Mouse (Mus musculus) limb, embryonic 13.5 days (tissue): Measurements from ENCODE around the gene Mlph. TPM values are rescaled to one million over a fixed set of nuclear protein-coding genes. Genes with fewer than 3 reads are reported as not detected.

ENCODE experiments used
- ATAC-seq: fragments of 200-750 bp; cut with Nextera tagmentation; 2 replicates; pipeline ENCODE4 v1.8.0; 2017; ENCODE audit warnings: low read depth, moderate number of reproducible peaks, moderate TSS enrichment; ENCODE audit not compliant: low FRiP score
- H3K27ac ChIP-seq: fragments of 300-500 bp; sonication (generic); 2 replicates; pipeline ENCODE4 v1.5.1; 2015; ENCODE audit warnings: inconsistent platforms, mild to moderate bottlenecking, moderate library complexity
- H3K27me3 ChIP-seq: fragments of 300-500 bp; sonication (generic); 2 replicates; pipeline ENCODE4 v1.6.1; 2015; ENCODE audit warnings: mild to moderate bottlenecking, inconsistent platforms
- H3K36me3 ChIP-seq: fragments of 300-500 bp; sonication (generic); 2 replicates; pipeline ENCODE4 v1.6.1; 2015; ENCODE audit warnings: inconsistent platforms, mild to moderate bottlenecking, moderate library complexity
- H3K4me1 ChIP-seq: fragments of 300-500 bp; sonication (generic); 2 replicates; pipeline ENCODE4 v1.6.1; 2015; ENCODE audit warnings: inconsistent platforms
- H3K4me2 ChIP-seq: fragments of 300-500 bp; sonication (generic); replicated peaks from 2 replicates; pipeline ENCODE4 v1.6.1; 2015; ENCODE audit warnings: inconsistent platforms, mild to moderate bottlenecking, moderate library complexity
- H3K4me3 ChIP-seq: fragments of 300-500 bp; sonication (generic); 2 replicates; pipeline ENCODE4 v1.5.1; 2015; ENCODE audit warnings: moderate library complexity, mild to moderate bottlenecking, inconsistent platforms
- H3K9ac ChIP-seq: fragments of 300-500 bp; sonication (generic); 2 replicates; pipeline ENCODE4 v1.6.1; 2015; ENCODE audit warnings: mild to moderate bottlenecking, inconsistent platforms
- H3K9me3 ChIP-seq: fragments of 300-500 bp; sonication (generic); 2 replicates; pipeline ENCODE4 v1.6.1; 2016; ENCODE audit warnings: inconsistent platforms
- WGBS: fragments of 180-500 bp; shearing (Covaris S2); methylation state at CpG from one replicate; pipeline ENCODE4 v1.1.7; 2015; 5-methylcytosine and 5-hydroxymethylcytosine counted together
- polyA plus RNA-seq: library from polyadenylated mRNA; unstranded; fragments of >200 nt; fragmentation: Nextera tagmentation; extraction: Ambion mirVana; gene quantifications from 2 replicates; pipeline ENCODE4 v1.2.1, GENCODE M21; 2015

The Mlph gene
- 0.37 and 0.87 TPM in 2 replicates for polyA plus RNA-seq

GRCm38 (mm10) chr1:90914948-90915569, at the start of gene Mlph:
Gene Mlph, plus strand, starts transcription at chr1:90915085.
- ATAC-seq = peak; percentile 28; the same call in 1 of the 2 replicates
- H3K4me3 ChIP-seq = peak within 1 kb of the TSS; percentile 22
- peaks cover 19% of the 10 kb centered on the region for H3K4me1 ChIP-seq
- no peaks in the 10 kb centered on the region for H3K36me3 ChIP-seq
- no peak within 1 kb of the TSS for H3K27ac ChIP-seq
- peak within 1 kb of the TSS; percentile 60 for H3K4me2 ChIP-seq
- peak within 1 kb of the TSS; percentile 39; the same call in 1 of the 2 replicates for H3K9ac ChIP-seq
- H3K9me3 ChIP-seq = peaks cover 12% of the 10 kb centered on the region
- WGBS = 5% methylated on average over 18 of the region's 18 CpGs
- H3K27me3 ChIP-seq = peaks cover 9% of the 10 kb centered on the region; the same call in 1 of the 2 replicates

GRCm38 (mm10) chr1:90866734-90867133, 48.2 kb upstream of the Mlph start:
- WGBS = 82% methylated on average over 7 of the region's 7 CpGs
- H3K27ac ChIP-seq = no peak overlapping the region
- no peaks in the 10 kb centered on the region for H3K9me3 ChIP-seq
- H3K4me1 ChIP-seq = no peaks in the 10 kb centered on the region
- H3K27me3 ChIP-seq = no peaks in the 10 kb centered on the region
- ATAC-seq = no peak
- no peak overlapping the region for H3K4me3 ChIP-seq
- no peak overlapping the region for H3K4me2 ChIP-seq
- no peaks in the 10 kb centered on the region for H3K36me3 ChIP-seq
- no peak overlapping the region for H3K9ac ChIP-seq

DNA sequence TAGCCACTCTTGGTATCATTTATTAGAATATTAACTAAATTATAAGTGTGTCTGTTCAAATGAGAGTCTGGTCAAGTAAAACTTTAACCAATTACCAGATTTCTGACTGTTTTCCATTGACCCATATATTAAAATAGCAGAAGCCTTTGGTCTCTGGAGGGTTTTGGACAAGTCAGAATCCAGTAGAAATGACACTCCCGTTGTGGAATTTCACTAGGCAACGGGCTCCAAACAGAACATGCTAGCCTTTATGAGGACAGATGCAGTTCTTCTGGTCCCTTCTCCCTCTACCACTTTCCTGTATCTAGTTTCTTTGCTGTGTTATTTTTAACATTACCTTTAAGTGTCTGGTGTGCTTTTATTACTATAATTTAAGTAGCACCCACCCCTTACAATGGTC, 44.3 kb upstream of the Mlph start:
- no peaks in the 10 kb centered on the region for H3K36me3 ChIP-seq
- H3K4me3 ChIP-seq = no peak overlapping the region
- H3K9me3 ChIP-seq = peaks cover 3% of the 10 kb centered on the region; the same call in 1 of the 2 replicates
- H3K27me3 ChIP-seq = no peaks in the 10 kb centered on the region
- ATAC-seq = no peak
- H3K4me1 ChIP-seq = peaks cover 7% of the 10 kb centered on the region
- H3K4me2 ChIP-seq = no peak overlapping the region
- WGBS = 71% methylated on average over 2 of the region's 2 CpGs
- no peak overlapping the region for H3K9ac ChIP-seq
- H3K27ac ChIP-seq = no peak overlapping the region

DNA sequence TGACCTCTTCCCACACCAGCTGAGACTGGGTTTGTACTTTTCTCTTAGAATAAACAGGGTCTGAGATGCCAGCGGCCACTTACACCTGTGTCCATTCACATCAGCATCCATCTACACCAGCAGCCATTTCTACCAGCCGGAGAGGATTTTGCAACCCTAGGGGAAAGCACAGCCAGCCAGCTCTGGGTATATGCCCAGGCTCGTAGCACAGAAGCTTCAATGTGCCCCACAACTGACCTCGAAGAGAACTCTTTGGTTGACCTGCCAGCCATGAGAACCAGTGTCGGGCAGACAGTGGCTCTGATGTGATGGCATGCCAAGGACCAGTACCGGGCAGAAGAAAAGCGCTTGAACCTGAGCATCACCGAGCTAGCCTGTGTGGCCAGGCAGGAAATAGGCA, 39.5 kb upstream of the Mlph start:
- Histone ChIP-seq H3K4me1 (peaks cover 11% of the 10 kb centered on the region), H3K9me3 (peaks cover 3% of the 10 kb centered on the region; the same call in 1 of the 2 replicates), H3K36me3 (no peaks in the 10 kb centered on the region), H3K4me3 (no peak overlapping the region), H3K4me2 (no peak overlapping the region), H3K27ac (no peak overlapping the region), H3K9ac (no peak overlapping the region), H3K27me3 (no peaks in the 10 kb centered on the region)
- ATAC-seq = no peak
- 81% methylated on average over 8 of the region's 8 CpGs for WGBS

GRCm38 (mm10) chr1:90875961-90876360, 38.9 kb upstream of the Mlph start:
- no peaks in the 10 kb centered on the region for H3K27me3 ChIP-seq

DNA sequence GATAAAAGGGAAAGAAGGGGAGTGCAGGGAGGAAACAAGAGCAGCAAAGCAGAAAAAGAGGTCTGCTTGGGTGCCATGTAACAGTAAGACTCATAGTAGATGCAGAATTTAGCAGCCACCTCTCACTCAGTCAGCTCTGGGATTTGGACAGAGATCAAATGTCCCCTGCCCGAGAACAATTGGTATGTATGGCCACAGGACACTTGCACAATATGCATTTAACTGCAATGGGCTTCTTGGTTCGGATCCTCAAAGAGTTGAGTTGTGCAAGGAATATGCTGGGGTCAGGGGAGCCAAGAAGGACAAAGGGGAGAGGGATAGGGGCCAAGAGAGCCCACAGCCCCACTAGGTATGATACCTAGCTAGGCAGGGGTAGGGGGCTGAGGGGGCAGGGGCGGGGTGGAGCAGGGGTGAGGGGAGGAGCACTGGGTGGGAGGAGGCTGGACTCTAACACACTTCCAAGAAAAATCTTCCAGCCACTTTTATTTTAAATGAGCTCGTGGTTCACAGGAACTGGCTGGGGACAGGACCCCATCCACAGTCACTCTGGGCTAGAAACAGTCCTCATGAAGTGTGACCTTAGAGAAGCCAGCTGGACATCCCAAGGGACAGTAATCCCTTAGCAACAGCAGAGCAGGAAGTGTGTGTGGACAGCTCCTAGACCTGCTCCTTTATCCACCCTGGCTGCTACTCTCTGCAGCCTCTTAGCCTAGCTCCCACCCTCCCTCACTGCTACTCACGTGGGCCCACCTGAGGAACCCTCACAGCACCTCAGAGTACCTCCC, 38.2 kb upstream of the Mlph start:
- WGBS = 68% methylated on average over 5 of the region's 5 CpGs
- ATAC-seq = no peak
- peaks cover 3% of the 10 kb centered on the region; the same call in 1 of the 2 replicates for H3K9me3 ChIP-seq
- H3K9ac ChIP-seq = no peak overlapping the region
- no peaks in the 10 kb centered on the region for H3K36me3 ChIP-seq
- H3K4me3 ChIP-seq = no peak overlapping the region
- no peaks in the 10 kb centered on the region for H3K27me3 ChIP-seq
- peaks cover 11% of the 10 kb centered on the region for H3K4me1 ChIP-seq
- no peak overlapping the region for H3K4me2 ChIP-seq
- no peak overlapping the region for H3K27ac ChIP-seq

More at GRCm38 (mm10) chr1:90875961-90876360, 38.9 kb upstream of the Mlph start:
- H3K9ac ChIP-seq = no peak overlapping the region
- H3K4me1 ChIP-seq = peaks cover 11% of the 10 kb centered on the region
- ATAC-seq = no peak
- H3K27ac ChIP-seq = no peak overlapping the region
- H3K36me3 ChIP-seq = no peaks in the 10 kb centered on the region
- no peak overlapping the region for H3K4me2 ChIP-seq
- H3K4me3 ChIP-seq = no peak overlapping the region
- peaks cover 3% of the 10 kb centered on the region; the same call in 1 of the 2 replicates for H3K9me3 ChIP-seq
- WGBS = 40% methylated on average over 2 of the region's 2 CpGs

GRCm38 (mm10) chr1:90885771-90886460, 29.0 kb upstream of the Mlph start:
- peaks cover 9% of the 10 kb centered on the region for H3K9me3 ChIP-seq
- no peak overlapping the region for H3K9ac ChIP-seq
- ATAC-seq = peak; percentile 85
- H3K4me1 ChIP-seq = peaks cover 18% of the 10 kb centered on the region
- H3K4me3 ChIP-seq = no peak overlapping the region
- H3K4me2 ChIP-seq = no peak overlapping the region
- no peaks in the 10 kb centered on the region for H3K36me3 ChIP-seq
- WGBS = 26% methylated on average over 6 of the region's 6 CpGs
- no peaks in the 10 kb centered on the region for H3K27me3 ChIP-seq
- peak overlapping the region; percentile 33; the same call in 1 of the 2 replicates for H3K27ac ChIP-seq

- Histone ChIP-seq H3K4me2 (no peak overlapping the region), H3K4me1 (peaks cover 26% of the 10 kb centered on the region), H3K27me3 (no peaks in the 10 kb centered on the region), H3K27ac (no peak overlapping the region), H3K9me3 (peaks cover 14% of the 10 kb centered on the region), H3K4me3 (no peak overlapping the region), H3K9ac (no peak overlapping the region), H3K36me3 (no peaks in the 10 kb centered on the region)
- ATAC-seq = no peak
- WGBS = 61% methylated on average over 3 of the region's 3 CpGs
Observed at GRCm38 (mm10) chr1:90894521-90894920, 20.4 kb upstream of the Mlph start.

- WGBS = 85% methylated on average over 3 of the region's 3 CpGs
- H3K4me3 ChIP-seq = no peak overlapping the region
- H3K9ac ChIP-seq = no peak overlapping the region
- no peaks in the 10 kb centered on the region for H3K27me3 ChIP-seq
- no peak overlapping the region for H3K4me2 ChIP-seq
- H3K4me1 ChIP-seq = peaks cover 26% of the 10 kb centered on the region
- H3K36me3 ChIP-seq = no peaks in the 10 kb centered on the region
- no peak for ATAC-seq
- peak overlapping the region; percentile 34; the same call in 1 of the 2 replicates for H3K27ac ChIP-seq
- peaks cover 13% of the 10 kb centered on the region for H3K9me3 ChIP-seq
Observed at GRCm38 (mm10) chr1:90895004-90895403, 19.9 kb upstream of the Mlph start.

DNA sequence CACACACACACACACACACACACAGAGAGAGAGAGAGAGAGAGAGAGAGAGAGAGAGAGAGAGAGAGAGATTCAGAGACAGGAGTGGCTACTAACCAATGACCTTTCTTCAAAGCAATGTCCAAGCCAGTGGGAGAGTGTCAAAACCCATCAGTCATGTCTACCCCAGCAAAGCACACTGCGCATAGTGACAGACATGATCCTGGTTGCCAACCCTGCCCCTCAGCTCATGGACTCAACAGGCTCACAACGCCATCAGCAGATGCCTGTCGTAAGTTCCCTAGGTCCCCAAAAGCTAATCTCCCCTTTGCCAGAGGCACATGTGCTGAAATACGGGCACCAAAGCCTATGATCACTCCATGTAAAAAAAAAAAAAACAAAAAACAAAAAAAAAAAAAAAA, 18.6 kb upstream of the Mlph start:
- Histone ChIP-seq H3K27ac (peak overlapping the region; percentile 64), H3K4me1 (peaks cover 37% of the 10 kb centered on the region), H3K9ac (no peak overlapping the region), H3K27me3 (no peaks in the 10 kb centered on the region), H3K9me3 (peaks cover 2% of the 10 kb centered on the region), H3K4me3 (no peak overlapping the region), H3K36me3 (no peaks in the 10 kb centered on the region), H3K4me2 (no peak overlapping the region)
- no peak for ATAC-seq
- 78% methylated on average over 4 of the region's 4 CpGs for WGBS

- H3K9ac ChIP-seq = no peak overlapping the region
- peak overlapping the region; percentile 80 for H3K27ac ChIP-seq
- ATAC-seq = peak; percentile 95
- WGBS = 26% methylated on average over 14 of the region's 14 CpGs
- H3K4me3 ChIP-seq = no peak overlapping the region
- H3K36me3 ChIP-seq = no peaks in the 10 kb centered on the region
- H3K4me2 ChIP-seq = peak overlapping the region; percentile 31
- H3K27me3 ChIP-seq = no peaks in the 10 kb centered on the region
- peaks cover 37% of the 10 kb centered on the region for H3K4me1 ChIP-seq
- no peaks in the 10 kb centered on the region for H3K9me3 ChIP-seq
Observed at GRCm38 (mm10) chr1:90896741-90897361, 18.0 kb upstream of the Mlph start.
